ENCODE assay signal across 19 mouse cellular contexts in the genomic region with DNA sequence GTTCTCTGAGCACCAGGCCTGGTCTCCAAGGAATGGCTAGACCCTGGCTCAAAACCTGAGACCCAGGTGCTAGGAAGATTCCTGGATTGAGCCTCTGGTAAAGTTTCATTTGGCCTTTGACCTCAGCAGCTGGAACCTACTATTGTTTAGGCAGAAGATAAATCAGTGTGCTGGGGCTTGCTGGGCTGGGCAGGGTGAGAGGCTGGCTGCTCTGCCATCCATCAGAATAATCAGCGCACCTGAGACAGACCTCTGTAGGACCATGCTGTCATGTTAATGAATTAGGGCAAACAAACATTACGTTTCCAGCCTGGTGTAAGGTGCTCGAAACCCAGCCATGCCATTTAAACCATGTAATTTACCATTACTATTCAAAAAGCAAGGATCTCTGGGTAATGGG. TPM values are rescaled to one million over a fixed set of nuclear protein-coding genes. Genes with fewer than 3 reads are reported as not detected.
"Had no signal": no experiment of that assay in that cellular context is flagged by ENCODE, and none has a peak within 500 bp of the region (broad histone marks: within the 10 kb centered on the region; RNA-seq: fewer than 3 reads in every experiment).

No protein-coding gene starts in this region.

- H3K27ac ChIP-seq: layer of hippocampus, adult 2 months; left cerebral cortex, adult 2 months; limb, embryonic 13.5 days; liver, embryonic 15.5 days; midbrain, embryonic 10.5 days; midbrain, embryonic 15.5 days had no signal

- H3K9ac ChIP-seq: limb, embryonic 13.5 days; liver, embryonic 15.5 days; midbrain, embryonic 15.5 days had no signal

- H3K4me3 ChIP-seq: layer of hippocampus, adult 2 months; left cerebral cortex, adult 2 months; limb, embryonic 13.5 days; liver, embryonic 15.5 days; midbrain, embryonic 10.5 days; midbrain, embryonic 15.5 days had no signal

- H3K9me3 ChIP-seq: limb, embryonic 13.5 days; liver, embryonic 15.5 days; midbrain, embryonic 10.5 days; midbrain, embryonic 15.5 days had no signal

- H3K27me3 ChIP-seq: limb, embryonic 13.5 days; midbrain, embryonic 15.5 days had no signal

- H3K4me1 ChIP-seq: limb, embryonic 13.5 days; midbrain, embryonic 15.5 days had no signal

- DNase-seq: kidney, adult 18-20 months; kidney, postnatal 10 days; kidney, postnatal 4 days; left cerebral cortex, postnatal 4 days; lung, adult 2 months; lung, postnatal 36 days; retina, postnatal 1 day; right cerebral cortex, postnatal 4 days; spleen, adult 18-20 months; thymus, adult 18-20 months; thymus, postnatal 14 days had no signal

- H3K36me3 ChIP-seq: limb, embryonic 13.5 days; liver, embryonic 15.5 days; midbrain, embryonic 10.5 days; midbrain, embryonic 15.5 days had no signal

- H3K4me2 ChIP-seq: limb, embryonic 13.5 days; liver, embryonic 11.5 days; liver, embryonic 15.5 days; midbrain, embryonic 15.5 days had no signal

- ATAC-seq: lung, postnatal 0 days; midbrain, embryonic 15.5 days had no signal

RNA-seq across cellular contexts. Expression of a gene that starts 34.8 kb away (rescaled TPM):
- polyA plus RNA-seq: liver, embryonic 11.5 days had no signal
